Mouse (Mus musculus) embryonic fibroblast, embryonic 13.5 days (primary cell): Measurements from ENCODE around the gene D17H6S53E.

ENCODE experiments used
- CTCF ChIP-seq: IDR thresholded peaks from 2 replicates; pipeline ENCODE4 v1.5.1; 2011; ENCODE audit warnings: mild to moderate bottlenecking, control low read depth, low read length, moderate library complexity, borderline replicate concordance; ENCODE audit not compliant: insufficient read depth
- POLR2A ChIP-seq: IDR thresholded peaks from 2 replicates; pipeline ENCODE4 v1.6.1; 2011; ENCODE audit warnings: low read depth, mild to moderate bottlenecking, control low read depth, low read length, moderate library complexity

- TF ChIP-seq POLR2A (no peak), CTCF (no peak)
These were observed 19.7 kb upstream of the D17H6S53E start for GRCm38 (mm10) chr17:35106522-35106921.
